Mouse (Mus musculus): ENCODE data around the gene Dock9. TPM values are rescaled to one million over a fixed set of nuclear protein-coding genes. Genes with fewer than 3 reads are reported as not detected.

The Dock9 gene
- total and polyA plus RNA-seq, 3 experiments = 19.8 to 25.7 (median 24.0) TPM

- H3K27ac ChIP-seq = peak overlapping the region; percentile 17; the same call in 1 of the 2 replicates
- H3K4me1 ChIP-seq (ENCODE audit: control insufficient read depth, insufficient read depth, low read length) = peaks cover 6% of the 10 kb centered on the region
- H3K36me3 ChIP-seq (ENCODE audit: control insufficient read depth, insufficient read depth, low read length) = peaks cover 17% of the 10 kb centered on the region
- H3K79me2 ChIP-seq (replicated peaks; ENCODE audit: control insufficient read depth, insufficient read depth, low read length) = no peaks in the 10 kb centered on the region
- 31% methylated on average over 7 of the region's 7 CpGs for WGBS
- no peak overlapping the region for H3K4me3 ChIP-seq
- DNase-seq = no peak
- no peaks in the 10 kb centered on the region for H3K27me3 ChIP-seq (ENCODE audit: control insufficient read depth, insufficient read depth, low read length)
- TF ChIP-seq POLR2A (IDR thresholded peaks at IDR 0.05; ENCODE audit: insufficient read depth, low read depth, low read length) (no peak), EP300 (IDR thresholded peaks at IDR 0.05; ENCODE audit: insufficient read depth, low read depth, low read length) (no peak), CTCF (IDR thresholded peaks at IDR 0.05) (no peak)
- intact Hi-C loops (cut with DNase I) = no loop called here
- H3K9ac ChIP-seq (ENCODE audit: low read depth, low read length) = no peak overlapping the region
Measured at GRCm38 (mm10) chr14:121654416-121654967, 143.1 kb downstream of the Dock9 start.

- DNase-seq = no peak
- Histone ChIP-seq H3K79me2 (replicated peaks; ENCODE audit: control insufficient read depth, insufficient read depth, low read length) (no peaks in the 10 kb centered on the region), H3K27me3 (ENCODE audit: control insufficient read depth, insufficient read depth, low read length) (no peaks in the 10 kb centered on the region), H3K4me1 (ENCODE audit: control insufficient read depth, insufficient read depth, low read length) (peaks cover 13% of the 10 kb centered on the region), H3K4me3 (no peak overlapping the region), H3K27ac (no peak overlapping the region), H3K36me3 (ENCODE audit: control insufficient read depth, insufficient read depth, low read length) (peaks cover 20% of the 10 kb centered on the region), H3K9ac (ENCODE audit: low read depth, low read length) (no peak overlapping the region)
- intact Hi-C loops (cut with DNase I) = no loop called here
- 74% methylated on average over 10 of the region's 10 CpGs for WGBS
- TF ChIP-seq POLR2A (IDR thresholded peaks at IDR 0.05; ENCODE audit: insufficient read depth, low read depth, low read length) (no peak), CTCF (IDR thresholded peaks at IDR 0.05) (no peak), EP300 (IDR thresholded peaks at IDR 0.05; ENCODE audit: insufficient read depth, low read depth, low read length) (no peak)
Measured at GRCm38 (mm10) chr14:121653717-121654116, 143.9 kb downstream of the Dock9 start.

- Histone ChIP-seq H3K27me3 (ENCODE audit: control insufficient read depth, insufficient read depth, low read length) (no peaks in the 10 kb centered on the region), H3K36me3 (ENCODE audit: control insufficient read depth, insufficient read depth, low read length) (peaks cover 19% of the 10 kb centered on the region), H3K27ac (no peak overlapping the region), H3K4me1 (ENCODE audit: control insufficient read depth, insufficient read depth, low read length) (peaks cover 15% of the 10 kb centered on the region), H3K9ac (ENCODE audit: low read depth, low read length) (no peak overlapping the region), H3K4me3 (no peak overlapping the region), H3K79me2 (replicated peaks; ENCODE audit: control insufficient read depth, insufficient read depth, low read length) (no peaks in the 10 kb centered on the region)
- intact Hi-C loops (cut with DNase I) = no loop called here
- WGBS = 79% methylated on average over 7 of the region's 7 CpGs
- DNase-seq = no peak
- no peak for TF ChIP-seq CTCF (IDR thresholded peaks at IDR 0.05)
- no peak for TF ChIP-seq EP300 (IDR thresholded peaks at IDR 0.05; ENCODE audit: insufficient read depth, low read depth, low read length)
- no peak for TF ChIP-seq POLR2A (IDR thresholded peaks at IDR 0.05; ENCODE audit: insufficient read depth, low read depth, low read length)
Measured at GRCm38 (mm10) chr14:121653241-121653640, 144.4 kb downstream of the Dock9 start.

GRCm38 (mm10) chr14:121648581-121649060 lies 149.0 kb downstream of the Dock9 start:
- DNase-seq = peak; percentile 61 to 62
- Histone ChIP-seq H3K27me3 (ENCODE audit: control insufficient read depth, insufficient read depth, low read length) (no peaks in the 10 kb centered on the region), H3K36me3 (ENCODE audit: control insufficient read depth, insufficient read depth, low read length) (peaks cover 35% of the 10 kb centered on the region), H3K4me1 (ENCODE audit: control insufficient read depth, insufficient read depth, low read length) (peaks cover 18% of the 10 kb centered on the region), H3K4me3 (no peak overlapping the region), H3K9ac (ENCODE audit: low read depth, low read length) (no peak overlapping the region), H3K79me2 (replicated peaks; ENCODE audit: control insufficient read depth, insufficient read depth, low read length) (no peaks in the 10 kb centered on the region), H3K27ac (peak overlapping the region; percentile 57)
- whole genome bisulfite sequencing = 39% methylated on average over 9 of the region's 9 CpGs
- TF ChIP-seq EP300 (IDR thresholded peaks at IDR 0.05; ENCODE audit: insufficient read depth, low read depth, low read length) (peak; percentile 54), POLR2A (IDR thresholded peaks at IDR 0.05; ENCODE audit: insufficient read depth, low read depth, low read length) (peak; percentile 30; the same call in 1 of the 2 replicates), CTCF (IDR thresholded peaks at IDR 0.05) (no peak)
- intact Hi-C loops (cut with DNase I) = loop anchor here (1.0 to 5.0 kb wide), 3 partner anchors 30 to 149 kb away; partner anchors contain the start of gene Dock9

- TF ChIP-seq EP300 (IDR thresholded peaks at IDR 0.05; ENCODE audit: insufficient read depth, low read depth, low read length) (no peak), POLR2A (IDR thresholded peaks at IDR 0.05; ENCODE audit: insufficient read depth, low read depth, low read length) (no peak), CTCF (IDR thresholded peaks at IDR 0.05) (no peak)
- H3K79me2 ChIP-seq (replicated peaks; ENCODE audit: control insufficient read depth, insufficient read depth, low read length) = no peaks in the 10 kb centered on the region
- no peak overlapping the region for H3K4me3 ChIP-seq
- H3K36me3 ChIP-seq (ENCODE audit: control insufficient read depth, insufficient read depth, low read length) = peaks cover 35% of the 10 kb centered on the region
- no peak overlapping the region for H3K9ac ChIP-seq (ENCODE audit: low read depth, low read length)
- intact Hi-C loops (cut with DNase I) = loop anchor here (1.0 to 5.0 kb wide), 4 partner anchors 13 to 150 kb away; partner anchors contain the start of gene Dock9
- peak overlapping the region; percentile 57 for H3K27ac ChIP-seq
- WGBS = 37% methylated on average over 6 of the region's 6 CpGs
- peaks cover 18% of the 10 kb centered on the region for H3K4me1 ChIP-seq (ENCODE audit: control insufficient read depth, insufficient read depth, low read length)
- no peak for DNase-seq
- no peaks in the 10 kb centered on the region for H3K27me3 ChIP-seq (ENCODE audit: control insufficient read depth, insufficient read depth, low read length)
Measured at GRCm38 (mm10) chr14:121647693-121648092, 149.9 kb downstream of the Dock9 start.

- Histone ChIP-seq H3K4me1 (ENCODE audit: control insufficient read depth, insufficient read depth, low read length) (peaks cover 18% of the 10 kb centered on the region), H3K27ac (peak overlapping the region; percentile 57), H3K79me2 (replicated peaks; ENCODE audit: control insufficient read depth, insufficient read depth, low read length) (no peaks in the 10 kb centered on the region), H3K36me3 (ENCODE audit: control insufficient read depth, insufficient read depth, low read length) (peaks cover 35% of the 10 kb centered on the region), H3K4me3 (0 out of 2 replicates have a peak overlapping the region, but pooled peaks have one; percentile 5), H3K27me3 (ENCODE audit: control insufficient read depth, insufficient read depth, low read length) (no peaks in the 10 kb centered on the region), H3K9ac (ENCODE audit: low read depth, low read length) (peak overlapping the region; percentile 44; the same call in 1 of the 2 replicates)
- WGBS = 9% methylated on average over 10 of the region's 10 CpGs
- intact Hi-C loops (cut with DNase I) = loop anchor here (2.0 to 5.0 kb wide), 2 partner anchors 14 to 151 kb away; partner anchors contain the start of gene Dock9
- DNase-seq = peak in 1 of 2 experiments; percentile 54
- TF ChIP-seq CTCF (IDR thresholded peaks at IDR 0.05) (no peak), EP300 (IDR thresholded peaks at IDR 0.05; ENCODE audit: insufficient read depth, low read depth, low read length) (no peak), POLR2A (IDR thresholded peaks at IDR 0.05; ENCODE audit: insufficient read depth, low read depth, low read length) (no peak)
Measured at GRCm38 (mm10) chr14:121646617-121647016, 151.0 kb downstream of the Dock9 start.
